Mouse (Mus musculus) small intestine, adult 2 months (tissue): ENCODE results near the gene Rpl18.

Experiments
- CTCF ChIP-seq: fragments of 200-500 bp; IDR thresholded peaks from 2 replicates; pipeline ENCODE4 v1.5.1; 2012; ENCODE audit warnings: low read depth, mild to moderate bottlenecking, control low read depth, inconsistent platforms, low read length, moderate library complexity, mixed read lengths; ENCODE audit not compliant: insufficient replicate concordance, insufficient read length; ENCODE audit errors: extremely low read depth
- POLR2A ChIP-seq: fragments of 200-500 bp; IDR thresholded peaks from 2 replicates; pipeline ENCODE4 v1.6.1; 2012; ENCODE audit warnings: low read depth, mild to moderate bottlenecking, control low read depth, inconsistent platforms, low read length, moderate library complexity

GRCm38 (mm10) chr7:45692364-45692763 is 22.9 kb upstream of the Rpl18 start:
- TF ChIP-seq POLR2A (no peak), CTCF (no peak)
